Mouse (Mus musculus) lung, postnatal 0 days (tissue): Measurements from ENCODE around the gene Tpo.

Experiments used
- CTCF ChIP-seq: IDR thresholded peaks from 2 replicates; pipeline ENCODE4 v1.5.1; 2016; ENCODE audit warnings: antibody characterized with exemption, mild to moderate bottlenecking
- EP300 ChIP-seq: IDR thresholded peaks from 2 replicates; pipeline ENCODE4 v1.6.1; 2016; ENCODE audit warnings: antibody characterized with exemption, mild to moderate bottlenecking, control low read depth

GRCm38 (mm10) chr12:30129411-30129716, 3.1 kb downstream of the Tpo start:
- TF ChIP-seq EP300 (no peak), CTCF (no peak)
